Mouse (Mus musculus) left cerebral cortex, postnatal 4 days (tissue): Measurements from ENCODE around the gene Aldh16a1. TPM values are rescaled to one million over a fixed set of nuclear protein-coding genes. Genes with fewer than 3 reads are reported as not detected.
"Not testable (repeated sequence)": the region's sequence is repeated elsewhere in the genome, so short reads cannot be mapped to it uniquely, and the experiment has no call there.

Source experiments
- DNase-seq: peaks from one replicate; pipeline ENCODE4 v3.0.0-alpha.2; 2022
- intact Hi-C: fragments of 180-260 bp; cut with DNase I; formaldehyde crosslinking; loops from one replicate; pipeline ENCODE4 v1.15.1; 2025
- total RNA-seq, 2 experiments: library from RNA; stranded (reverse); gene quantifications; 2 replicates each; pipeline ENCODE4 v1.2.3; 2021

The Aldh16a1 gene
- total RNA-seq, 2 experiments from 2014 or later = 16.7 to 16.9 TPM

GRCm38 (mm10) chr7:45137171-45138006 is 17.0 kb downstream of the Aldh16a1 start:
- intact Hi-C loops = no loop called here
- DNase-seq = no peak

GRCm38 (mm10) chr7:45135993-45136567 is 18.3 kb downstream of the Aldh16a1 start, which contains the start of the genes Gm45713 and Flt3l:
Gene Gm45713 (minus strand): TSS chr7:45136231.
Gene Flt3l (minus strand): TSS chr7:45136432.
- DNase-seq = peak; percentile 88
- intact Hi-C loops = no loop called here

- intact Hi-C loops = no loop called here
- no peak for DNase-seq
Observed at GRCm38 (mm10) chr7:45135370-45135769, 19.0 kb downstream of the Aldh16a1 start.

GRCm38 (mm10) chr7:45134544-45135026 is 19.8 kb downstream of the Aldh16a1 start:
- intact Hi-C loops = no loop called here
- no peak for DNase-seq

- no peak for DNase-seq
- intact Hi-C loops = no loop called here
Observed at GRCm38 (mm10) chr7:45133446-45134159, 20.8 kb downstream of the Aldh16a1 start.

GRCm38 (mm10) chr7:45131850-45132249 is 22.5 kb downstream of the Aldh16a1 start:
- DNase-seq = no peak
- intact Hi-C loops = no loop called here

- DNase-seq = no peak
- intact Hi-C loops = no loop called here
Observed at GRCm38 (mm10) chr7:45129776-45130512, 24.4 kb downstream of the Aldh16a1 start.

GRCm38 (mm10) chr7:45129318-45129717 is 25.1 kb downstream of the Aldh16a1 start:
- intact Hi-C loops = no loop called here
- no peak for DNase-seq

- peak; percentile 99 for DNase-seq
- intact Hi-C loops = no loop called here
Observed at GRCm38 (mm10) chr7:45128624-45129246, 25.6 kb downstream of the Aldh16a1 start, which contains the start of gene Rpl13a. Gene Rpl13a (minus strand): TSS chr7:45128761.

- no peak for DNase-seq
- intact Hi-C loops = no loop called here
Observed at GRCm38 (mm10) chr7:45127700-45128224, 26.6 kb downstream of the Aldh16a1 start.

GRCm38 (mm10) chr7:45126844-45127699 is 27.3 kb downstream of the Aldh16a1 start:
- DNase-seq = no peak
- intact Hi-C loops = no loop called here

- no peak for DNase-seq
- intact Hi-C loops = no loop called here
Observed at GRCm38 (mm10) chr7:45126147-45126843, 28.1 kb downstream of the Aldh16a1 start.

GRCm38 (mm10) chr7:45125649-45126048 is 28.7 kb downstream of the Aldh16a1 start:
- intact Hi-C loops, DNase-seq: not testable (repeated sequence)

GRCm38 (mm10) chr7:45125144-45125600 is 29.2 kb downstream of the Aldh16a1 start:
- intact Hi-C loops = no loop called here
- DNase-seq = no peak

- intact Hi-C loops = no loop called here
- peak; percentile 99 for DNase-seq
Observed at GRCm38 (mm10) chr7:45124224-45125143, 29.9 kb downstream of the Aldh16a1 start, which contains the start of gene Rps11. Gene Rps11 (minus strand): TSS chr7:45124439.

- peak; percentile 48 for DNase-seq
Observed at GRCm38 (mm10) chr7:45123186-45123570, 31.2 kb downstream of the Aldh16a1 start.

More at GRCm38 (mm10) chr7:45123186-45123570, 31.2 kb downstream of the Aldh16a1 start:
- intact Hi-C loops = no loop called here
